Mouse (Mus musculus) liver, adult 2 months (tissue): Measurements from ENCODE around the gene Col26a1.

ENCODE experiments used
- CTCF ChIP-seq: fragments of 200-500 bp; IDR thresholded peaks from 2 replicates; pipeline ENCODE4 v1.5.1; 2011; ENCODE audit warnings: low read depth, low read length, control low read depth
- POLR2A ChIP-seq: fragments of 200-500 bp; IDR thresholded peaks from 2 replicates; pipeline ENCODE4 v1.6.1; 2011; ENCODE audit warnings: low read length, control low read depth; ENCODE audit not compliant: insufficient read depth; ENCODE audit errors: extremely low read depth

DNA sequence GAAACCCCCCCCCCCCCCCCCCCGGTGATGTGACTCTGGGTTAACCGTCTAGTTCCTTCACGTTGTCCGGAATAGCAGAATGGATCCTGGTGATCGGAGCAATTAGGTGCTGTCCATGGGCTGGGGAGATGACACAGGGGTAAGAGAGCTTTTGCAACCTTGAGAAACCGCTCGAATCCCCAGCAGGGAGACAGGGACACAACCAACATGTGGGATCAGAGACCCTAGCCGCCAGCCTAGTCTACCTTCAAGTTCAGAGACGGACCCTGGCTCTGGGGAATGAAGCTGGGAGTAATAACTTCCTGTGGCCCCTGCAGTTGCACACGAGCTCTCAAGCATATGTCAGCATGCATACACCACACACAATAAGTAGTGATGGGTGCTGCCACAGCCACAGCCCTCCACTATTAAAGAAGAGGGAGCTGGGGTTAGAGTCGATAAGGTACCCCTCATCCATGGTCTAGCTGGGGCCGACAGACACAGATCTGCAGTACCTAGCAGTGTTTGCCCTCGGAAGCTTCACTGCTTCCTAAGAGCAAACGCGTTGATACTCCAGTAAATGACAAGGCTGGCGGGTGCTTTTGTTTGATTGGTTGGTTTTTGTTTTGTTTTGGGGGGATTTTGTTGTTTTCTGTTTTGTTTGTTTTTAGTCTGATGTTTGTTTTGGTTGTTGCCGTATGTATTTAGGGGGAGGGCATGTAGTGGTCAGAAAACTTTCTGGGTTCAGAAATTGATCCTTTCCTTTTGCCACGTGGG, 36.7 kb upstream of the Col26a1 start:
- TF ChIP-seq POLR2A (no peak), CTCF (no peak)
